Mouse (Mus musculus): ENCODE data around the gene Helq.

- TF ChIP-seq CTCF (IDR thresholded peaks at IDR 0.05; ENCODE audit: borderline replicate concordance, insufficient read depth, low read depth, low read length) (no peak), POLR2A (IDR thresholded peaks at IDR 0.05; ENCODE audit: borderline replicate concordance, insufficient read depth, low read length) (no peak)
Observed at GRCm38 (mm10) chr5:100828701-100829100, 30.3 kb upstream of the Helq start.
